Mouse (Mus musculus): Measurements from ENCODE around the gene Skil.

DNA sequence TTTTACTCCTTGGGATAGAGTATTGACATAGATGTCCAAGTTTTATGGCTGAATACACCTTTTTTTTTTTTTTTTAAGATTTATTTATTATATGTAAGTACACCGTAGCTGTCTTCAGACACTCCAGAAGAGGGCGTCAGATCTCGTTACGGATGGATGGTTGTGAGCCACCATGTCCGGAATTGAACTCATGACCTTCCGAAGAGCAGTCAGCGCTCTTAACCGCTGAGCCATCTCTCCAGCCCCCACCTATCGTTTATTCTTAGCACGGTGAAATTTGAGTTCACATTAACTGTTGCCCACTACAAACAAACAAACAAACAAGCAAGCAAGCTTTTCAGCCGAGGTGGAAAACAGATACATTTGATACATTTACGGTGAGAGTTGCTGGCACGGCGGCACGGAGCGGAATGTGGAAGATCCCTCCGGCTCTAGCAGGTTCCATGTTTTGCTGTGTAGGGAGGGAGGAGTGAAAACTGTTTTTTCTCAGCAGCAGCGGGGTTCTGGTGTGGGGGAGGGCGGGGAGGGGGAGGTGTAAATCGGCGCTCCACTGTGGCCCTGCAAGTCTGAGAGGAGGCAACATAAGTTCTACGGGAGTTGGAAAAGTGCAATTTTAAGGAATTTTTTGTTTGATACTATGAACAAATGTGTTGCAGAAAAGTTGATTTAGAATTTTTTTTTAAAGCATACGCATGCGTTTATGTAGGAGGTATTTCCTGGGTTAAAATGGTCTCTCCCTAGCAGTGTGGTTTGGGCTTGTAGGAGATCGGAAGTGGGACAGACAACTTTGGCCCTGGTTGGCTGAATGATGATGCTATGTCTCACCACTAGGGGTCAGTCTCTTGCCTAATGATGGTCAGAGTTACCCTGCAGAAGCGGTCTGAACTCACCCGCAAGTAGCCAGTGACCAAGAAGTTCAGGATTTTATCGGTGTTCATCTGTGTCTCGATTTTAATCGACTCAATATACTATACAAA is 37.9 kb upstream of the Skil start:
- TF ChIP-seq POLR2A (IDR thresholded peaks at IDR 0.05; ENCODE audit: insufficient read length, low read depth) (no peak), POLR2AphosphoS2 (IDR thresholded peaks at IDR 0.05; ENCODE audit: insufficient read length, low read depth) (no peak)

Data from myocyte (in vitro differentiated cells).